In the genomic region with DNA sequence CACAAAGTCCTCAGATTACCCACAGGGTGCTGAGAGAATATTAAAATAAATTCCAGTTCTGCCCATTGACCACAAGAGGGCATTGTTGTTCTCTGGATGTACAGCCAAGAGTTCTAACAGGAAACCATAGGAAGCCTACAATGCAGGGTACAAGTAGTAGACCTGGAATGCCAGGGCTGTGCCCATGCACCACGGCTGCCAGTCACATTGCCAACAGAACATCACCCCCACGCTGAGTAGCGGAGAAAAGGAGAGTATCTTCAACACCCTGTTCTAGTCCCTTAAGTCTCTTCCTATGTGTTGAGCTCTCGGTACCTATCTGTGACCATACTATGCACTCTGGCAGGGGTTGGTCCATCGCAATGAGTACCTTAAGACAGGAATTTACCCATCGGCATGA, we compare ENCODE assay signal across 8 mouse cellular contexts. TPM values are rescaled to one million over a fixed set of nuclear protein-coding genes. Genes with fewer than 3 reads are reported as not detected.
A peak's percentile ranks its signal among the peaks of the same experiment; 100 is the strongest.
DNase-seq lines count a peak whose midpoint lies in the region; ATAC-seq lines count a peak whose summit lies in the region.

No protein-coding gene starts in this region.

- no peaks in the 10 kb centered on the region for H3K36me3 ChIP-seq in liver, embryonic 11.5 days (ENCODE audit: control insufficient read depth, insufficient read depth, low read length)
- H3K36me3 ChIP-seq in liver, embryonic 12.5 days = no peaks in the 10 kb centered on the region
- H3K36me3 ChIP-seq in hindbrain, embryonic 16.5 days (ENCODE audit: control insufficient read depth, insufficient read depth, low read length) = no peaks in the 10 kb centered on the region

- no peaks in the 10 kb centered on the region for H3K9me3 ChIP-seq in liver, embryonic 11.5 days (ENCODE audit: control insufficient read depth, low read length)
- no peaks in the 10 kb centered on the region for H3K9me3 ChIP-seq in liver, embryonic 12.5 days (replicated peaks)
- no peaks in the 10 kb centered on the region for H3K9me3 ChIP-seq in hindbrain, embryonic 16.5 days (ENCODE audit: control insufficient read depth, low read length)

- no peak overlapping the region for H3K9ac ChIP-seq in liver, embryonic 11.5 days (ENCODE audit: low read depth, low read length)
- no peak overlapping the region for H3K9ac ChIP-seq in liver, embryonic 12.5 days
- H3K9ac ChIP-seq in hindbrain, embryonic 16.5 days (ENCODE audit: low read depth, low read length) = no peak overlapping the region

- WGBS in liver, embryonic 11.5 days = 59% methylated on average over 6 of the region's 6 CpGs
- WGBS in liver, embryonic 12.5 days (ENCODE audit: insufficient replicate concordance) = 50% methylated on average over 6 of the region's 6 CpGs
- WGBS in hindbrain, embryonic 16.5 days = 66% methylated on average over 6 of the region's 6 CpGs

- H3K27ac ChIP-seq in liver, embryonic 11.5 days (ENCODE audit: low read depth, low read length) = no peak overlapping the region
- H3K27ac ChIP-seq in liver, embryonic 12.5 days = no peak overlapping the region
- H3K27ac ChIP-seq in hindbrain, embryonic 16.5 days (ENCODE audit: low read depth, low read length) = no peak overlapping the region

- H3K27me3 ChIP-seq in liver, embryonic 11.5 days (replicated peaks; ENCODE audit: control insufficient read depth, insufficient read depth, low read length) = no peaks in the 10 kb centered on the region
- H3K27me3 ChIP-seq in liver, embryonic 12.5 days (replicated peaks) = no peaks in the 10 kb centered on the region
- H3K27me3 ChIP-seq in hindbrain, embryonic 16.5 days (replicated peaks; ENCODE audit: control insufficient read depth, insufficient read depth, low read length) = no peaks in the 10 kb centered on the region

- no peaks in the 10 kb centered on the region for H3K4me1 ChIP-seq in liver, embryonic 11.5 days (replicated peaks; ENCODE audit: control insufficient read depth, insufficient read depth, low read length)
- H3K4me1 ChIP-seq in liver, embryonic 12.5 days = no peaks in the 10 kb centered on the region
- H3K4me1 ChIP-seq in hindbrain, embryonic 16.5 days (ENCODE audit: control insufficient read depth, insufficient read depth, low read depth, low read length) = no peaks in the 10 kb centered on the region

- no peak overlapping the region for H3K4me3 ChIP-seq in liver, embryonic 11.5 days (ENCODE audit: low read depth, low read length)
- no peak overlapping the region for H3K4me3 ChIP-seq in liver, embryonic 12.5 days
- H3K4me3 ChIP-seq in hindbrain, embryonic 16.5 days (ENCODE audit: low read length) = no peak overlapping the region

- H3K4me2 ChIP-seq in liver, embryonic 11.5 days = no peak overlapping the region
- no peak overlapping the region for H3K4me2 ChIP-seq in liver, embryonic 12.5 days
- H3K4me2 ChIP-seq in hindbrain, embryonic 16.5 days (ENCODE audit: low read length) = no peak overlapping the region

- DNase-seq in liver, embryonic 11.5 days (ENCODE audit: low spot score) = peak; percentile 31
- DNase-seq in cerebellum, adult 18-20 months = peak; percentile 36 to 44
- DNase-seq in layer of hippocampus, postnatal 14 days (ENCODE audit: low spot score in 2 of 2) = peak; percentile 56 to 90
- DNase-seq in skeletal muscle tissue, adult 2 months (ENCODE audit: low read depth, low spot score) = peak; percentile 75

- ATAC-seq in liver, embryonic 11.5 days (replicated peaks; ENCODE audit: low FRiP score) = no peak; the same call in 1 of the 2 replicates
- no peak for ATAC-seq in liver, embryonic 12.5 days
- ATAC-seq in frontal cortex, adult (ENCODE audit: low TSS enrichment) = peak; percentile 90
- peak; percentile 91 for ATAC-seq in hindbrain, embryonic 16.5 days
- ATAC-seq in megakaryocyte progenitor cell, adult 5-6 weeks (replicated peaks; ENCODE audit: poor library complexity) = peak; percentile 91

RNA-seq across cellular contexts. Expression of a gene that starts 43.5 kb away (rescaled TPM):
- polyA plus RNA-seq in liver, embryonic 11.5 days (2014; fragmentation: Nextera tagmentation; extraction: Ambion mirVana) = 0.71 and 1.0 TPM in 2 replicates
- 0.71 and 0.73 TPM in 2 replicates for polyA plus RNA-seq in liver, embryonic 12.5 days (2016; fragmentation: Nextera tagmentation; extraction: Ambion mirVana)
- polyA plus RNA-seq in hindbrain, embryonic 16.5 days (2015; fragmentation: Nextera tagmentation; extraction: Ambion mirVana) = 0.80 and 1.4 TPM in 2 replicates
- 1 to 10 TPM; 6.5 to 7.7 TPM for total RNA-seq in layer of hippocampus, postnatal 14 days (2021)
- 1.2 and 1.9 TPM in 2 replicates for total RNA-seq in megakaryocyte progenitor cell, adult 5-6 weeks (2015)
- 0.24 and 1.6 TPM in 2 replicates for total RNA-seq in megakaryocyte progenitor cell, adult 5-6 weeks (2017)

RNA-seq across cellular contexts. Expression of a gene that starts 53.2 kb away (rescaled TPM):
- 5.7 and 6.5 TPM in 2 replicates for polyA plus RNA-seq in liver, embryonic 11.5 days (2014; fragmentation: Nextera tagmentation; extraction: Ambion mirVana)
- 3.6 and 5.2 TPM in 2 replicates for polyA plus RNA-seq in liver, embryonic 12.5 days (2016; fragmentation: Nextera tagmentation; extraction: Ambion mirVana)
- 40.8 and 53.1 TPM in 2 replicates for polyA plus RNA-seq in hindbrain, embryonic 16.5 days (2015; fragmentation: Nextera tagmentation; extraction: Ambion mirVana)
- total RNA-seq in layer of hippocampus, postnatal 14 days (2021) = 100 to 1,000 TPM; 158 to 166 TPM
- 0.32 TPM in 1 of 2 replicates, not detected in the other for total RNA-seq in megakaryocyte progenitor cell, adult 5-6 weeks (2015)
- total RNA-seq in megakaryocyte progenitor cell, adult 5-6 weeks (2017) = not detected in 2 replicates

Comparison
In these comparisons a context has a peak if more than half of its experiments do, and no peak if none do; other contexts are left out.
1. ATAC-seq: peak in frontal cortex, adult (single experiment), hindbrain, embryonic 16.5 days (single experiment) and megakaryocyte progenitor cell, adult 5-6 weeks (single experiment); none in liver, embryonic 11.5 days (single experiment) and liver, embryonic 12.5 days (single experiment).
2. Peak in every context shown above with its lines, with median percentiles within 50 percentile points of each other: DNase-seq.